Mouse (Mus musculus): ENCODE measurements at regions not wholly inside any gene's neighbourhood (a gene's known extent, or its start where the extent isn't known, plus 50 kb on each side); places are given as distances from the start of the nearest gene placed in this dataset.

DNA sequence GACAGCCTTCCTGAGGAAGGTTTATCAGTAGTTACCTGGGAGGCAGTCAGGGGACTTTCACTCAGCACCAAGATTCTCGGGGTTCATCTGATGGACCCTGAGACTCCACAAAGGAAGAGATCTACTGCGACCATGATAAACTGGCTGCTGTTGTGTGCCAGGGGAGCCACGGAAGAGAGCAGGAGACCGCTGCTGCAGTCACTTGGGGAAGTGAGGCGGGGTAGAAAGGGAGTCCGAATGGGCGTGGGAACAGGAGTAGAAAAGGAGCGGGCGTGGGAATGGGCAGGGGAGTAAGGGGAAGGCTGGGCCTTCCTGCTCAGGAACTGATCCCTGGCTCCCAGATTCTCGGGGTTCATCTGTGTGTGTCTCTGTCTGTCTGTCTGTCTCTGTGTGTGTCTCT is 276.2 kb upstream of the Rpl38 start:
- 75% methylated on average over 10 of the region's 10 CpGs for WGBS
- no peaks in the 10 kb centered on the region for H3K27me3 ChIP-seq (ENCODE audit: low read depth, poor library complexity, severe bottlenecking)
- H3K27ac ChIP-seq (replicated peaks): no peak overlapping the region
- H3K4me1 ChIP-seq: no peaks in the 10 kb centered on the region
- H3K36me3 ChIP-seq: no peaks in the 10 kb centered on the region
- no peak for DNase-seq (ENCODE audit: low spot score)
- H3K9me3 ChIP-seq (replicated peaks): no peaks in the 10 kb centered on the region
- no peak overlapping the region for H3K4me3 ChIP-seq

DNA sequence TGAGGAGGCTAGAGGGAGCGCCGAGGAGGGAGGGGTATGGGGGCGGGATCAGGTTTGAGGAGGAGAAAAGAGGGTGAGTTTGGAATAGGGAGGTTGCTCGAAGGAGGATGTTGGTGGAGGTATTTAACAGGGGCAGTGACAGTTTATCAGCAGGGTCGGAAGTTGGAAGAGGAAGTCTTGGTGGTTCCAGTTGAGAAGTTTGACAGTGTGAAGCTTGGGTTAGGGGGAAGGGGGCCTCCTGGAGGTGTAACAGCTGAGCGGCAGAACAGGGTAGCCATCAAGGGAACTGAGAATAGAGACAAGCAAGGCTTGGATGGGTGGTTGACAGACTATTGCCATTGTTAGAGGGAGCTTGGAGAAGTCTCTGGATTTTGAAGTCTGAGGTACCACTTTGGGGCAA is 276.8 kb upstream of the Rpl38 start:
- Histone ChIP-seq H3K4me3 (no peak overlapping the region), H3K27ac (replicated peaks) (no peak overlapping the region), H3K36me3 (no peaks in the 10 kb centered on the region), H3K9me3 (replicated peaks) (no peaks in the 10 kb centered on the region), H3K4me1 (no peaks in the 10 kb centered on the region), H3K27me3 (ENCODE audit: low read depth, poor library complexity, severe bottlenecking) (no peaks in the 10 kb centered on the region)
- no peak for DNase-seq (ENCODE audit: low spot score)
- WGBS: 72% methylated on average over 6 of the region's 6 CpGs

DNA sequence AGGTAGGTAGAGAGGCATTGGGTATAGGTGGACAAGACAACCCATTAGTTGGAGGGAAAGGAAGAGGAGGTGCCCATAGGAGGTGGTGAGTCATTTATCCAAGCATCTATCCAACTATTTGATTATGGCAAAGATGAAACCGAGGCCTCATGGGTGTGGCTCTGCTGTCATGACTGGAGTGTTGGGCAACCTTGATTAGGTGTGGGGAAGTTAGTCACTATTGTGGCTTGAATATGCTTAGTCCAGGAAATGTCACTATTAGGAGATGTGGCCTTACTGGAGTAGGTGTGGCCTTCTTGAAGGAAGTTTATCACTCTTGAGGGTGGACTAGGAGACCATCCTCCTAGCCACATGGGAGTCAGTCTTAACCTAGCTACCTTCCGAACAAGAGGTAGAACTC is 281.2 kb upstream of the Rpl38 start:
- no peak for DNase-seq (ENCODE audit: low spot score)
- Histone ChIP-seq H3K4me1 (no peaks in the 10 kb centered on the region), H3K27ac (replicated peaks) (no peak overlapping the region), H3K4me3 (no peak overlapping the region), H3K9me3 (replicated peaks) (no peaks in the 10 kb centered on the region), H3K36me3 (no peaks in the 10 kb centered on the region), H3K27me3 (ENCODE audit: low read depth, poor library complexity, severe bottlenecking) (no peaks in the 10 kb centered on the region)
- WGBS: 91% methylated on average over 2 of the region's 2 CpGs

DNA sequence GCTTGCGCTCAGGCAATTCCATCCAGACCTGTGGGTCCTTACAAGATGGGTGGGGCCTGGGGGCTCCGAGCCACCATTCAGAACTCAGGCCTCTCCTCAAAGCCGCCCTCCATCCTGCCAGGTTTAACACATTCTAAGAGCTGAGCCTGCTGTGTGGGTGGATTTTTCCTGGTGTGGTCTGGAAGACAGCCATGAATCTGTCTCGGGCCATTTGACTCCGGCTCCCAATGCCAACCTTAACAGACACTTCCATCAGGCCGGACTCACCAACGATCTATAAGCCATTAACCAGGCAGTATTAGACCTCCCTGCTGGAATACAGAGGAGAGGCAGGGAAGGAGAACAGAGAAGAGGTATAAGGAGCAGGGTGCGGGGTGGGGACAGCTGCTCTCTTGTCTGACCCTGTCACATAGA is 288.9 kb upstream of the Rpl38 start:
- 83% methylated on average over 8 of the region's 8 CpGs for WGBS
- H3K4me3 ChIP-seq: no peak overlapping the region
- no peaks in the 10 kb centered on the region for H3K36me3 ChIP-seq
- H3K27ac ChIP-seq (replicated peaks): no peak overlapping the region
- H3K9me3 ChIP-seq (replicated peaks): no peaks in the 10 kb centered on the region
- peaks cover 10% of the 10 kb centered on the region for H3K4me1 ChIP-seq
- no peaks in the 10 kb centered on the region for H3K27me3 ChIP-seq (ENCODE audit: low read depth, poor library complexity, severe bottlenecking)
- DNase-seq (ENCODE audit: low spot score): no peak

DNA sequence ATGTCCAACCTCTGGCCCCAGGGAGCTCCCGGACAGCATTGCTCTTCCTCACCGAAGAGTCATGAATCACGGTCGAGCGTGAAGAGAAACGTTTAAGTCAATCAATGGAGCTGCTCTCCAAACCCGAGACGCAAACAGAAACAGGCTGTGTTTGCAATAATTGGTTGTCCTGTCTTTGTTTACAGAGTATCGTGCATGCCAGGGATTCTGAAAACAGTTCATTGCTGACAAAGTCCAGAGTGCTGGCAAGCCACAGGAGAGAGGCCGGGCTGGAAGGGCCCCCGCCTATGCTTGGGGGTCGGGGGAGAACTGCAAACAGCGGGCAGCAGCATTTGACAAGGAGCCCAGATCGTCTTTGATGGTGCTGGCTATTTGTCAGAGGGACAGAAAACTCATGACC is 292.4 kb upstream of the Rpl38 start:
- 0 out of 2 replicates have a peak overlapping the region, but pooled peaks have one; percentile 38 for H3K27ac ChIP-seq (replicated peaks)
- DNase-seq (ENCODE audit: low spot score): no peak
- WGBS: 78% methylated on average over 14 of the region's 14 CpGs
- H3K9me3 ChIP-seq (replicated peaks): no peaks in the 10 kb centered on the region
- H3K4me1 ChIP-seq: peaks cover 10% of the 10 kb centered on the region
- no peaks in the 10 kb centered on the region for H3K27me3 ChIP-seq (ENCODE audit: low read depth, poor library complexity, severe bottlenecking)
- no peak overlapping the region for H3K4me3 ChIP-seq
- no peaks in the 10 kb centered on the region for H3K36me3 ChIP-seq

DNA sequence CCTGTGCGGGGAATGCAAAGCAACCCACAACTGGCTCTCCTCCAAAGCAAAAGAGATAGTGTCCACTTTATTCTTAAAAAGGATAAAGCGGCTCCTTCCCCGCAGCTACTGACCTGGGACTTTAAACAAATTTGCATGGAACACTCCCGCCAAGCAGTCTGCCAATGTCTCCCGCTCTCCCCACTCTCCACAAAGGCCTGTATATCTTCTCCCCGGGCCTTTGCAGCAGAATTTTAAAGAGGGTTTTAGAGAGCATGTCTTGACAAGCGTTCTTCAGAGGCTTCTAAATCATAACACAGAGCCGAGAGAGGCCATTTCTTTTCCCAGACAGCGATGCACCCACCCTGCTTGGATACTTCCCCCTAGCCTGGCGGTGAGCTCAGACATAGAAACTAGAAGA is 297.6 kb upstream of the Rpl38 start:
- H3K36me3 ChIP-seq: no peaks in the 10 kb centered on the region
- no peaks in the 10 kb centered on the region for H3K9me3 ChIP-seq (replicated peaks)
- 0 out of 2 replicates have a peak, but pooled peaks cover 4% of the 10 kb centered on the region for H3K27me3 ChIP-seq (ENCODE audit: low read depth, poor library complexity, severe bottlenecking)
- no peak for DNase-seq (ENCODE audit: low spot score)
- H3K27ac ChIP-seq (replicated peaks): 0 out of 2 replicates have a peak overlapping the region, but pooled peaks have one; percentile 6
- no peak overlapping the region for H3K4me3 ChIP-seq
- 64% methylated on average over 10 of the region's 10 CpGs for WGBS
- peaks cover 9% of the 10 kb centered on the region for H3K4me1 ChIP-seq

DNA sequence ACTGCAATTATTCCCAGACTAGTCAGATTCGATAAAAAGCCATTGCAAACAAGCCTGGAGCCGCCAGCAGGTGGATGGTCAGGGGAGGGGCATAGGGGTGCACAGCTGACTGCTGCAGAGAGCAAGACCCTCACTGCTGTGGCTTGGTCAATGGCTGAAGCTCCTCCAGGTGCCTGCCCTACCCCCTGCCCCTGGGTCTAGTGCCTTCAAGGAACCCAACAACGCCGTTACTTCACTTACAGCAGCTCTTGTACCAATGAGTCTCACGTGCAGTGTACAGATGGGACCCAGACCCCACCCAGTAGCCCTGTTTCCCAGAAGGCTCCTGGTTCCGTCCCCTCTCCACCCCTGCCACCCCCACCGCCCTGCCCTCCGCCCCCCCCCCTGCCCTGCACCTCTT is 300.5 kb upstream of the Rpl38 start:
- no peak for DNase-seq (ENCODE audit: low spot score)
- H3K36me3 ChIP-seq: no peaks in the 10 kb centered on the region
- WGBS: 86% methylated on average over 8 of the region's 8 CpGs

DNA sequence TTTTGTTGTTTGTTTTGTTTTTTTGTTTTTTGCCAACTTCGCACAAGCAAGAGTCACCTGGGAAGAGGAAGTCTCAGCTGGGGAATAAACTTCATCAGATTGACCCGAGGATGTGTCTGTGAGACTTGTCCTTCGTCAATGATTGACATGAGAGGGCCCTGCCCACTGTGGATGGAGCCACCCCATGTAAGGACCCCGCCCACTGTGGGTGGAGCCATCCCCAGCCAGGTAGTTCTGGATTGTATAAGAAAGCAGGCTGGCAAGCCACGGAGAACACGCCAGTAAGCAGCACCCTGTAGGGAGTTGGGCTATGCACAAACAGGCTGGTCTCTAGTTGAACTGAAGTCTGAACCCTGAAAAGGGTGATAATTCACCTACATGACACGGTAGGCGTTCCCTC is 294.1 kb upstream of the Sdk2 start:
- Histone ChIP-seq H3K4me1 (no peaks in the 10 kb centered on the region), H3K4me3 (no peak overlapping the region), H3K27me3 (ENCODE audit: low read depth, poor library complexity, severe bottlenecking) (no peaks in the 10 kb centered on the region), H3K36me3 (no peaks in the 10 kb centered on the region), H3K9me3 (replicated peaks) (no peaks in the 10 kb centered on the region), H3K27ac (replicated peaks) (no peak overlapping the region)
- no peak for DNase-seq (ENCODE audit: low spot score)
- 85% methylated on average over 8 of the region's 8 CpGs for WGBS

More for the DNA sequence above, 300.5 kb upstream of the Rpl38 start:
- Histone ChIP-seq H3K9me3 (replicated peaks) (no peaks in the 10 kb centered on the region), H3K4me3 (no peak overlapping the region), H3K27me3 (ENCODE audit: low read depth, poor library complexity, severe bottlenecking) (0 out of 2 replicates have a peak, but pooled peaks cover 4% of the 10 kb centered on the region), H3K27ac (replicated peaks) (no peak overlapping the region), H3K4me1 (peaks cover 6% of the 10 kb centered on the region; the same call in 1 of the 2 replicates)

DNA sequence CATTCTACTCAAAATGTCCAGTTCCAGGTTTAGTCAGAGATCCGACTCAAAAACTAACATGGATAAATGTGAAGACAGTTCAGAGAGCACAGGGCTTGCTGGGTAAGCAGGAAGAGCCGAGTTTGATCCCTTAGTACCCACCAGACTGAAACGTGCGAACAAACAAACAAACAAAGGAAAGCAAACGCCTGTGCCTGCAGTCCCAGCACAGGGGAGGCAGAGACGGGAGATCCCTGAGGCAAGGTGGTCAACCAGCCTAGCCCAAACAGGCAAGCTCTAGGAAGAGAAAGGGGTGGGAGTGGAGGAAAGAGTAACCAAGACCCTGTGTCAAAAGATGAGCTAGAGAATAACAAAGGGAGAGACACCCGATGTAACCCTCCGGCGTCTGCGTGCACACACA is 293.5 kb upstream of the Sdk2 start:
- H3K9me3 ChIP-seq (replicated peaks): no peaks in the 10 kb centered on the region
- no peaks in the 10 kb centered on the region for H3K36me3 ChIP-seq
- DNase-seq (ENCODE audit: low spot score): no peak
- H3K27me3 ChIP-seq (ENCODE audit: low read depth, poor library complexity, severe bottlenecking): no peaks in the 10 kb centered on the region
- no peak overlapping the region for H3K27ac ChIP-seq (replicated peaks)
- 90% methylated on average over 10 of the region's 10 CpGs for WGBS
- no peaks in the 10 kb centered on the region for H3K4me1 ChIP-seq
- no peak overlapping the region for H3K4me3 ChIP-seq

DNA sequence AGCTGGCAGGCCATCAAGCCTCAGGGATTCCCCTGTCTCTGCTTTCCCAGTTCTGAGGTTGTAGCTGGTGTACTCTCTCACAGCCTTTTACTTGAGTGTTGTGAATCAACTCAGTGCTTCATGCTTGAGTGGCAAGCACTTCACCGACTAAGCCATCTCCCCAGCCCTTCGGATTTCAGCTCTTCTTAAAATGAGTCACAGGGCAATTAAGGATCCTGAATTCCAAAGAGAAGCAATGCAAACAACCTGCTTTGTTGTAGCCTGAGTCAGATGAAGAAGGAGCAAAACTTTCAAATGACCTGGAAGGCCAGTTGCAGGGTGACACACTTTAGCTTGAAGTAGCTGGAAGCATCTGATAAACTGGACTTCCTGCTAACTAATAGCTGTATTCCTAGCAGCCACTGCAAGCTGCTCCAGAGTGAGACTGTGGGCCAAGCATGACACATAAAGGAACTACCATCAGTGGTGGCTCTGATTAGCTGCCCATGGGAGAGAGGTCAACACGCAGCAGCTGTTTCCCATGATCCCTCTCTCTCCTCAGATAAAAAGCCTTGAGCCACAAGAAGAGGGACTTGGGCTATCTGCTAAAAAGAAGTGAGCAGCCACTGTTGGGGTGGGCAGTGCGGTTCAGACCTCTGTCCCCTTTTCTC is 285.4 kb upstream of the Sdk2 start:
- peaks cover 9% of the 10 kb centered on the region for H3K4me1 ChIP-seq
- WGBS: 58% methylated on average over 4 of the region's 4 CpGs
- no peak for DNase-seq (ENCODE audit: low spot score)
- no peaks in the 10 kb centered on the region for H3K27me3 ChIP-seq (ENCODE audit: low read depth, poor library complexity, severe bottlenecking)
- H3K9me3 ChIP-seq (replicated peaks): no peaks in the 10 kb centered on the region
- no peak overlapping the region for H3K27ac ChIP-seq (replicated peaks)
- H3K4me3 ChIP-seq: no peak overlapping the region
- no peaks in the 10 kb centered on the region for H3K36me3 ChIP-seq

DNA sequence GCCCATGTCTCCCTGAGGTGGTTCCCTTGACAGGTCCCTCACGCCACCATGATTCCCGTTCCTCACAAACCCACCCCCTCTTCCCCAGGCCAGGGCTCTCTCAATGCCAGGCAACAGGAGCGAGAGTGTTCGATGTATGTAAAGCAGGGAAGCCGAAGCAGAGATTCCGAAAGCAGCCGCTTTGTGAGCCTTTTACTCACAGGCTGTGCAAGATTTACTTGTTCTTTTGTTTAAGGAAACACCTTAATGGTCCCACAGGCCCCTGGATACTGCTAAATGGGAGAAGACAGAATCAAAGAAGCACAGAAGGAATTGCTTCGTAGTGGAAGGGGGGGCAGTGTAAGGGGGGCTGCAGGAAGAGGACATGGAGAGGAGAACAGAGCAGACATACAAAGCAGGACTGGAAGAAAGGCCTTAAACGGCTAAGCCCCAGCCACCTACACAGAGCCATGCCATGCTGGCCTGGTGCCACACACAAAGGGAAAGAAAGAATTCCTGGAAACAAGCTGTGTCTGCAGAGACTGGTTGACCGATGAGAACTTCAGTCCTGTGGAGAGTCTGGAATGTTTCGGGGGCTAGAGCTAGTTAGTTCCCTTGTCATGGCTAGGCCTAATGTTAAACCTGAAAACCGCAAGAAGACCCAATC is 270.1 kb upstream of the Sdk2 start:
- Histone ChIP-seq H3K4me1 (peaks cover 26% of the 10 kb centered on the region), H3K27ac (replicated peaks) (peak overlapping the region; percentile 39; the same call in 1 of the 2 replicates), H3K27me3 (ENCODE audit: low read depth, poor library complexity, severe bottlenecking) (0 out of 2 replicates have a peak, but pooled peaks cover 5% of the 10 kb centered on the region), H3K36me3 (no peaks in the 10 kb centered on the region), H3K9me3 (replicated peaks) (no peaks in the 10 kb centered on the region), H3K4me3 (no peak overlapping the region)
- DNase-seq (ENCODE audit: low spot score): no peak
- WGBS: 65% methylated on average over 12 of the region's 12 CpGs

DNA sequence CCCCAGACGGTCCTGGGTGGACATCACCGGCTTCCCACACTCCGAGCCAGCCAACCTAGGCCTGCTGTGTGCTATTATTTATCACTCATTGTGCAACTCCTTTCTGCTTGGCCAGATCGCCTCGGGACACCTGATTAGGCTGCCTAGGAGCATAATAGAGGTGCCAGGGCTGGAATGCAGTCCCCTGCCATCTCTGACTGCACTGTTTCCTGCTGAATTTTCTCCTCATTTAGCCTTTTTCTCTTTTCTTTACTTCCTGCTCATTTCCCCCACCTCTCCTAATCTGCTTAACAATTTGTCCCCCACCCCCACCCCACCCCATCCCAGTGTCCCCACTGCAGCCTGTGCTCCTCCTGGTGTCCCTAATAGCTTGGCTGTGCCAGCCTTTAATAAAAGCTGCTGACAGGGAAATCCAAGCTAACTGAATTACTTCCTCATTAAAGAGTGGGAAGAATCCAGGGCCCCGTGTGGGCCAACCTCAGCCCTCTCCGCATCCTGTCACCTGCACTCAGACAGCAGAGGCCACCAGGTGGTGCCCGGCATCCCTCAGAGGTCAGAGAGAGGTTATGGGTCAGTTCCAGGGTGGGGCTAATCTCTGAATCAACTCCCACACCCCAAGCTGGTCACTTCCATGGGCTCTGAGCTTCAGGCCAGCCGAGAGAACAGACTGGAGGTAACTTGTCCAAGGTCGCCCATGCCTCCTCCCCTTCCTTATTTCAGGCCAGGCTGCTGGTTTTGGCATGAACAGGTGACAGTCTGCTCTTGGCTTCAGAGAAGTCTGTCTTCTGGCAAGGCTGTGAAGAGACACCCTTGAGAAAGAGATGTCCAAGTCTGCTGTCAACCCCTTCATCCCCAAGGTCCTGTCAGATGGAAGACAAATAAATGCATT is 269.3 kb upstream of the Sdk2 start:
- peak overlapping the region; percentile 39; the same call in 1 of the 2 replicates for H3K27ac ChIP-seq (replicated peaks)

More for the DNA sequence above, 269.3 kb upstream of the Sdk2 start:
- 0 out of 2 replicates have a peak, but pooled peaks cover 5% of the 10 kb centered on the region for H3K27me3 ChIP-seq (ENCODE audit: low read depth, poor library complexity, severe bottlenecking)
- no peak for DNase-seq (ENCODE audit: low spot score)
- H3K4me1 ChIP-seq: peaks cover 26% of the 10 kb centered on the region
- WGBS: 35% methylated on average over 10 of the region's 10 CpGs
- no peak overlapping the region for H3K4me3 ChIP-seq
- H3K36me3 ChIP-seq: no peaks in the 10 kb centered on the region
- H3K9me3 ChIP-seq (replicated peaks): no peaks in the 10 kb centered on the region

Data from midbrain, embryonic 10.5 days (tissue).